Mouse (Mus musculus) ES-Bruce4 (cell line): ENCODE measurements around the gene Atxn2l. TPM values are rescaled to one million over a fixed set of nuclear protein-coding genes. Genes with fewer than 3 reads are reported as not detected.
"Not testable (repeated sequence)": the region's sequence is repeated elsewhere in the genome, so short reads cannot be mapped to it uniquely, and the experiment has no call there.

Source experiments
- H3K27ac ChIP-seq: 2 replicates; pipeline ENCODE4 v1.5.1; 2012; ENCODE audit warnings: low read length, inconsistent platforms; ENCODE audit not compliant: insufficient read depth
- H3K27me3 ChIP-seq: 2 replicates; pipeline ENCODE4 v1.6.1; 2012; ENCODE audit warnings: mild to moderate bottlenecking, low read length, inconsistent platforms; ENCODE audit not compliant: control insufficient read depth, poor library complexity, insufficient read depth, severe bottlenecking
- H3K36me3 ChIP-seq: 2 replicates; pipeline ENCODE4 v1.6.1; 2012; ENCODE audit warnings: inconsistent platforms, mild to moderate bottlenecking, low read length, moderate library complexity; ENCODE audit not compliant: control insufficient read depth, poor library complexity, insufficient read depth, severe bottlenecking
- H3K4me1 ChIP-seq: one replicate; pipeline ENCODE4 v1.8.1; 2011; ENCODE audit warnings: low read length; ENCODE audit not compliant: control insufficient read depth, insufficient read depth
- H3K4me3 ChIP-seq: 2 replicates; pipeline ENCODE4 v1.5.1; 2011; ENCODE audit warnings: low read depth, mild to moderate bottlenecking, low read length
- H3K9ac ChIP-seq: 2 replicates; pipeline ENCODE4 v1.6.1; 2012; ENCODE audit warnings: low read depth, mild to moderate bottlenecking, inconsistent platforms; ENCODE audit not compliant: poor library complexity, severe bottlenecking
- H3K9me3 ChIP-seq: replicated peaks from 2 replicates; pipeline ENCODE4 v1.6.1; 2012; ENCODE audit warnings: mild to moderate bottlenecking, low read length, inconsistent platforms; ENCODE audit not compliant: control insufficient read depth, poor library complexity, insufficient read depth, severe bottlenecking
- CTCF ChIP-seq: IDR thresholded peaks from one replicate; pipeline ENCODE4 v1.8.1; 2011; ENCODE audit warnings: low read depth, low read length
- EP300 ChIP-seq: IDR thresholded peaks from 2 replicates; pipeline ENCODE4 v1.6.1; 2011; ENCODE audit warnings: low read depth, low read length; ENCODE audit not compliant: insufficient read depth
- POLR2A ChIP-seq: IDR thresholded peaks from one replicate; pipeline ENCODE4 v1.8.1; 2011; ENCODE audit warnings: low read length; ENCODE audit not compliant: insufficient read depth
- polyA plus RNA-seq: library from polyadenylated mRNA; stranded (reverse); fragments of >200 nt; gene quantifications from 2 replicates; pipeline ENCODE4 v1.2.4, GENCODE M21; 2011; ENCODE audit warnings: low read depth; ENCODE audit not compliant: missing spikeins, insufficient read depth, insufficient read length

The Atxn2l gene
- polyA plus RNA-seq, 1 experiment: 160 TPM

DNA sequence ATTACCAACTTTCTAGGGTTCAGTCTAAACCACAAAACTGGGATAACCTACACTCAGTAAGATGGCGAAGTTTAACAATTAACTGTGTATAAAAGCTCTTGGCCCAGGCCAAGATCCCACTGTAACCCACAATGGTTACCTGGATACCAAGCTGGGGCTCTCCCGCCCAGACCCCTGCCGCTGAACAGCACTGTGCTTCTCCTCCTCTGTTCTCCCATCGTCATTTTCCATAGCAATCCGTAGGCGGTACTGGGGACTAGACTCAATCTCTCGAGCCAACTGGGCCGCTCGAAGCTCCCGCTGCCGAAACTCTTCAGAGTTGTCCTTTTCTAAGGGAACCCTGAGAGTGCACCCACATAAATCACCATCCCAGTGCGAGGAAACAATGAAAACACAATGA, 5.3 kb downstream of the Atxn2l start:
- Histone ChIP-seq H3K9me3 (no peaks in the 10 kb centered on the region), H3K27ac (no peak overlapping the region), H3K4me1 (peaks cover 2% of the 10 kb centered on the region), H3K36me3 (peaks cover 83% of the 10 kb centered on the region), H3K27me3 (no peaks in the 10 kb centered on the region), H3K9ac (no peak overlapping the region), H3K4me3 (no peak overlapping the region)
- TF ChIP-seq POLR2A (no peak), EP300 (no peak), CTCF (no peak)

DNA sequence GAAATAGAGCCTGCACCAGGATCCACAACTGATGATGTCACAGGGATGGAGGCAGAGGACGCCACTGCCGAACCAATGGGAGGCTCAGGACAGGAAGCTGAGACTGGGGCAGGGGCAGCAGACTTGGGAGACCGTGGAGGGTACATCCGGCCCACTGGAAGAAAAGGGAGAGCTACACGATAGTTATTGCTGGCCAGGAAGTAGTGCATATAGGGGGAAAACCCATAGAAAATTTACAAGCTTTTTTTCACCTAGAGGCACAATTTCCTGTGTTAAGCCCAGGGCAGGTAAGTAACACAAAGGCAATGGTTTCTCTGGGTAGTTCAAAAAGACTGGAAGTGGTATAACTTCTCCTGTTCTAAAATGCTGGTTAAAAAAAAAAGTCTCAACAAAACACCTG, 6.8 kb downstream of the Atxn2l start:
- H3K9ac ChIP-seq: no peak overlapping the region
- TF ChIP-seq POLR2A (no peak), EP300 (no peak), CTCF (no peak)
- H3K9me3 ChIP-seq: no peaks in the 10 kb centered on the region
- no peak overlapping the region for H3K27ac ChIP-seq
- no peak overlapping the region for H3K4me3 ChIP-seq
- peaks cover 97% of the 10 kb centered on the region for H3K36me3 ChIP-seq
- H3K4me1 ChIP-seq: peaks cover 2% of the 10 kb centered on the region
- no peaks in the 10 kb centered on the region for H3K27me3 ChIP-seq

DNA sequence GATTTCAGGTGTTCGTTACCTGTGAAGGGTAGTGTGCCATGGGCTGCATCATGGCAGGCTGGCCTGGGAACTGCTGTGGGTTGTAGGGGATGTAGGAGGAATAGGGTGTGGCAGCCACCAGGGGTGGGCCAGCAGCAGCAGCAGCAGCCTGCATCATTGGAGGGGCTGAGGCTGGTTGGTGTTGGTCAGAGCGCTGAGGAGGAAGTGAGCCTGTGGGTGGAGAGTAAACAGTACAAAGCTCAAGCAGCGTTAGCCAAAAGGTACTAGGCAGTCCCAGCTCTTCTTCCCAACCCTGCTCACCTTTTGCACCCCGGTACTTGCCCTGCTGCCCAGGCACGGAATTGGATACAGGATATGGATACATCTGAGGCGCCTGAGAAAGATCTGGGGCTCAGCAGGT, 9.1 kb downstream of the Atxn2l start:
- H3K36me3 ChIP-seq: peaks cover 92% of the 10 kb centered on the region
- H3K9me3 ChIP-seq: no peaks in the 10 kb centered on the region
- H3K4me1 ChIP-seq: no peaks in the 10 kb centered on the region
- no peak for TF ChIP-seq EP300
- no peak for TF ChIP-seq CTCF
- TF ChIP-seq POLR2A: no peak
- H3K27ac ChIP-seq: no peak overlapping the region
- H3K27me3 ChIP-seq: no peaks in the 10 kb centered on the region
- no peak overlapping the region for H3K4me3 ChIP-seq
- H3K9ac ChIP-seq: no peak overlapping the region

DNA sequence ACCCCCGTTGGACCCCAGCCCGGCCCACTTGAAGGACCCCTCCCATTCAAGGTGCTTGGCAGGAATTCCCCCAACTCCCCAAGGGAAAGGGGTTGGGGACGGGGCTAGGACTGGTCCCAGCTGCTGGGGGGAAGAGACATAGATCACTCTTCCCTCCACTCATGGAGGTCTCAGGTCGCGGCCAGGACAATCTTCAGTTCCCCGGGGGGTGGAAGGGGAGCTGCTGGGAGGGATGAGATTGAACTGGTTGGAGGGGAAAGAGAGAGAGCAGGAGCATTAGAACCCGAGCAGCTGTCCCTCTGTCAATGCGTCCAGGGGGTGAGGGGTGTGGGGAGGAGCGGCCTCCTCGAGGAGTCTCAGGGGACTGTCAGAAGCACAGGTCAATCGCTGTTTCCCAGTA, 11.3 kb downstream of the Atxn2l start:
- TF ChIP-seq EP300: no peak
- no peak for TF ChIP-seq POLR2A
- no peak for TF ChIP-seq CTCF
- Histone ChIP-seq H3K4me1 (no peaks in the 10 kb centered on the region), H3K36me3 (peaks cover 72% of the 10 kb centered on the region), H3K9me3 (no peaks in the 10 kb centered on the region), H3K9ac (no peak overlapping the region), H3K4me3 (no peak overlapping the region), H3K27me3 (no peaks in the 10 kb centered on the region), H3K27ac (no peak overlapping the region)

DNA sequence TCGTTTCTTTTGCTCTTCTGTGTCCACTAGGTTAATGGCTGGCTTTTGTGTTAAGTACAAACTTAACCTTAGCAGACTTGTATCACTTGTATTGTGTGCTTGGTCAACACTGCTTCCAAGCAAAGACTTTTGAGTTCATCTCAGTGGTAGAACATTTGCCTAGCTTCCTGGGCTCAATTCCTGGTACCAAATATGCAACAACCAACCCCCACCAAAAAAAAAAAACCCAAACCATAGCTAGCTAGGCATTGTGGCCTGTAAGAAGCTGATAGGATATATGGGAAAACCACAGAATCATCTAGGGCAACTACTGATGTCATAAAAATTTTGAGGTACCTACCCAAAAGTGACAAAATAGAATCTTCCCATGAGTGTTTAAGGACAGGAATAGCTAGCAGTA, 12.2 kb downstream of the Atxn2l start:
- no peaks in the 10 kb centered on the region for H3K4me1 ChIP-seq
- H3K36me3 ChIP-seq: peaks cover 62% of the 10 kb centered on the region
- no peak overlapping the region for H3K4me3 ChIP-seq
- no peaks in the 10 kb centered on the region for H3K27me3 ChIP-seq
- TF ChIP-seq CTCF: no peak
- TF ChIP-seq EP300: no peak
- no peak for TF ChIP-seq POLR2A
- no peak overlapping the region for H3K27ac ChIP-seq
- no peak overlapping the region for H3K9ac ChIP-seq
- H3K9me3 ChIP-seq: no peaks in the 10 kb centered on the region

DNA sequence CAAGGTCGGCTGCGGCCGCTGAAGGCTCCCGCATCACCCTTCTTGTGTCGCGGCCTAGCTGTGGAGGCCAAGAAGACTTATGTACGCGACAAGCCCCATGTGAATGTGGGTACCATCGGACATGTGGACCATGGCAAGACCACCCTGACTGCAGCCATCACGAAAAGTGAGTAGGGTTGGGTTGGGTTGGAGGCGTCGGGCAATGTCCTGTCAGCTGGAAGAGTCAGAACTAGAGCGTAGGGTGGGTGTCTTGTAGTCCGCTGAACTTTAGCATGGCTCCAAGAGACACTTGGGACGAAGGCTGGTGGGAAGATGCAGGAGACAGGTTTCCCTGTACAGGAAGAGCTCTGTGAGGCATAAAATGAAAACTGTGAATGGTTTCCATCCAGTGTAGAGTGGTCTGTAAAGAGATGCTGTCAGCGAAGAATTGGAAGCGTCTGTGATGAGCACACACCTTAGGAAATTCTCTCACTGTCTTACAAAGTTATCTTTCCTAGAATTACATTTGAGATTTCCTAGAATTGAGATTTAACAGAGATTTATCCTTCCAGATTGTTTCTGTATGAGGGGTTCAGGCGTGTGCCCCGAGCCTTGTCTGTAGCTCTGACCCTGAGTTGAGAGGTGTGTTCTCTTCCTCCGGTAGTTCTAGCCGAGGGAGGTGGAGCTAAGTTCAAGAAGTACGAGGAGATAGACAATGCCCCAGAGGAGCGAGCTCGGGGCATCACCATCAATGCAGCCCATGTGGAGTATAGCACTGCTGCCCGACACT, 15.4 kb downstream of the Atxn2l start:
- Histone ChIP-seq H3K36me3 (peaks cover 30% of the 10 kb centered on the region), H3K4me3 (peak overlapping the region; percentile 93), H3K9ac (peak overlapping the region; percentile 88)
- H3K27ac ChIP-seq, H3K27me3 ChIP-seq, H3K9me3 ChIP-seq, H3K4me1 ChIP-seq: not testable (repeated sequence)
